Mouse (Mus musculus) lung, embryonic 16.5 days (tissue): Measurements from ENCODE around the gene B3gnt6. TPM values are rescaled to one million over a fixed set of nuclear protein-coding genes. Genes with fewer than 3 reads are reported as not detected.

Experiments
- ATAC-seq: fragments of 200-750 bp; cut with Nextera tagmentation; 2 replicates; pipeline ENCODE4 v1.8.0; 2017; ENCODE audit warnings: low read depth, mild to moderate bottlenecking, moderate library complexity
- H3K27ac ChIP-seq: fragments of 300-500 bp; sonication (generic); 2 replicates; pipeline ENCODE4 v1.5.1; 2014; ENCODE audit warnings: mild to moderate bottlenecking, control low read depth, low read length
- H3K27me3 ChIP-seq: fragments of 300-500 bp; sonication (generic); 2 replicates; pipeline ENCODE4 v1.6.1; 2014; ENCODE audit warnings: low read depth, low read length, mixed read lengths; ENCODE audit not compliant: control insufficient read depth, insufficient read depth
- H3K36me3 ChIP-seq: fragments of 300-500 bp; sonication (generic); 2 replicates; pipeline ENCODE4 v1.6.1; 2014; ENCODE audit warnings: low read length; ENCODE audit not compliant: control insufficient read depth, insufficient read depth
- H3K4me1 ChIP-seq: fragments of 300-500 bp; sonication (generic); replicated peaks from 2 replicates; pipeline ENCODE4 v1.6.1; 2014; ENCODE audit warnings: low read length, mixed read lengths; ENCODE audit not compliant: control insufficient read depth, insufficient read depth
- H3K4me2 ChIP-seq: fragments of 300-500 bp; sonication (generic); 2 replicates; pipeline ENCODE4 v1.6.1; 2014; ENCODE audit warnings: low read depth, low read length, control low read depth
- H3K4me3 ChIP-seq: fragments of 300-500 bp; sonication (generic); 2 replicates; pipeline ENCODE4 v1.5.1; 2014; ENCODE audit warnings: mild to moderate bottlenecking, low read length, control low read depth
- H3K9ac ChIP-seq: fragments of 300-500 bp; sonication (generic); 2 replicates; pipeline ENCODE4 v1.6.1; 2014; ENCODE audit warnings: low read length, control low read depth
- H3K9me3 ChIP-seq: fragments of 300-500 bp; sonication (generic); 2 replicates; pipeline ENCODE4 v1.6.1; 2016; ENCODE audit warnings: low read length; ENCODE audit not compliant: control insufficient read depth
- WGBS: fragments of 180-500 bp; shearing (Covaris S2); extraction: QIAGEN DNeasy Blood & Tissue Kit; methylation state at CpG from one replicate; pipeline ENCODE4 v1.1.7; 2014; 5-methylcytosine and 5-hydroxymethylcytosine counted together
- polyA plus RNA-seq: library from polyadenylated mRNA; unstranded; fragments of >200 nt; fragmentation: Nextera tagmentation; extraction: Ambion mirVana; gene quantifications from 2 replicates; pipeline ENCODE4 v1.2.1, GENCODE M21; 2015

The B3gnt6 gene
- polyA plus RNA-seq, 1 experiment from 2014 or later, result 0.13 TPM

- H3K27ac ChIP-seq, result peak overlapping the region; percentile 33
- 39% methylated on average over 3 of the region's 3 CpGs for WGBS
- H3K36me3 ChIP-seq, result no peaks in the 10 kb centered on the region
- H3K27me3 ChIP-seq, result no peaks in the 10 kb centered on the region
- no peak overlapping the region for H3K9ac ChIP-seq
- no peaks in the 10 kb centered on the region for H3K9me3 ChIP-seq
- H3K4me3 ChIP-seq, result no peak overlapping the region
- peaks cover 35% of the 10 kb centered on the region for H3K4me1 ChIP-seq
- no peak overlapping the region for H3K4me2 ChIP-seq
- 0 out of 2 replicates have a peak, but pooled peaks have one; percentile 13 for ATAC-seq
Measured at GRCm38 (mm10) chr7:98156280-98156665, 43.0 kb downstream of the B3gnt6 start.

GRCm38 (mm10) chr7:98155546-98156279, 43.6 kb downstream of the B3gnt6 start:
- Histone ChIP-seq H3K9me3 (no peaks in the 10 kb centered on the region), H3K4me2 (no peak overlapping the region), H3K4me1 (peaks cover 29% of the 10 kb centered on the region), H3K36me3 (no peaks in the 10 kb centered on the region), H3K27me3 (no peaks in the 10 kb centered on the region), H3K27ac (peak overlapping the region; percentile 42; the same call in 1 of the 2 replicates), H3K9ac (no peak overlapping the region), H3K4me3 (no peak overlapping the region)
- ATAC-seq, result no peak
- WGBS, result 25% methylated on average over 7 of the region's 8 CpGs

GRCm38 (mm10) chr7:98153892-98154291, 45.4 kb downstream of the B3gnt6 start:
- ATAC-seq, result no peak
- WGBS, result 59% methylated on average over 5 of the region's 5 CpGs

GRCm38 (mm10) chr7:98153345-98153744, 45.9 kb downstream of the B3gnt6 start:
- Histone ChIP-seq H3K36me3 (no peaks in the 10 kb centered on the region), H3K9ac (no peak overlapping the region), H3K9me3 (no peaks in the 10 kb centered on the region), H3K4me1 (peaks cover 7% of the 10 kb centered on the region; the same call in 1 of the 2 replicates), H3K4me3 (no peak overlapping the region), H3K27me3 (no peaks in the 10 kb centered on the region), H3K4me2 (no peak overlapping the region), H3K27ac (no peak overlapping the region)
- 37% methylated on average over 3 of the region's 3 CpGs for WGBS
- ATAC-seq, result no peak

More at GRCm38 (mm10) chr7:98153892-98154291, 45.4 kb downstream of the B3gnt6 start:
- H3K9me3 ChIP-seq, result no peaks in the 10 kb centered on the region
- H3K36me3 ChIP-seq, result no peaks in the 10 kb centered on the region
- H3K4me1 ChIP-seq, result peaks cover 11% of the 10 kb centered on the region
- H3K4me3 ChIP-seq, result no peak overlapping the region
- no peaks in the 10 kb centered on the region for H3K27me3 ChIP-seq
- H3K9ac ChIP-seq, result no peak overlapping the region
- H3K27ac ChIP-seq, result no peak overlapping the region
- no peak overlapping the region for H3K4me2 ChIP-seq

- WGBS, result 56% methylated on average over 8 of the region's 8 CpGs
Measured at GRCm38 (mm10) chr7:98152400-98152799, 46.9 kb downstream of the B3gnt6 start.

GRCm38 (mm10) chr7:98150525-98150924, 48.8 kb downstream of the B3gnt6 start:
- no peaks in the 10 kb centered on the region for H3K27me3 ChIP-seq
- H3K4me2 ChIP-seq, result no peak overlapping the region
- ATAC-seq, result no peak
- H3K36me3 ChIP-seq, result no peaks in the 10 kb centered on the region
- H3K4me1 ChIP-seq, result no peaks in the 10 kb centered on the region
- 52% methylated on average over 5 of the region's 5 CpGs for WGBS
- H3K9me3 ChIP-seq, result no peaks in the 10 kb centered on the region
- no peak overlapping the region for H3K4me3 ChIP-seq
- no peak overlapping the region for H3K9ac ChIP-seq
- H3K27ac ChIP-seq, result no peak overlapping the region

More at GRCm38 (mm10) chr7:98152400-98152799, 46.9 kb downstream of the B3gnt6 start:
- H3K4me2 ChIP-seq, result no peak overlapping the region
- no peaks in the 10 kb centered on the region for H3K27me3 ChIP-seq
- no peak overlapping the region for H3K27ac ChIP-seq
- no peaks in the 10 kb centered on the region for H3K9me3 ChIP-seq
- no peak overlapping the region for H3K4me3 ChIP-seq
- no peak for ATAC-seq
- H3K4me1 ChIP-seq, result peaks cover 2% of the 10 kb centered on the region; the same call in 1 of the 2 replicates
- H3K36me3 ChIP-seq, result no peaks in the 10 kb centered on the region
- no peak overlapping the region for H3K9ac ChIP-seq

GRCm38 (mm10) chr7:98149802-98150201, 49.5 kb downstream of the B3gnt6 start:
- Histone ChIP-seq H3K27me3 (no peaks in the 10 kb centered on the region), H3K4me1 (no peaks in the 10 kb centered on the region), H3K4me3 (no peak overlapping the region), H3K4me2 (no peak overlapping the region), H3K36me3 (no peaks in the 10 kb centered on the region), H3K9ac (no peak overlapping the region), H3K9me3 (no peaks in the 10 kb centered on the region), H3K27ac (no peak overlapping the region)
- WGBS, result 39% methylated on average over 3 of the region's 3 CpGs
- ATAC-seq, result no peak

- Histone ChIP-seq H3K4me2 (no peak overlapping the region), H3K27me3 (no peaks in the 10 kb centered on the region), H3K27ac (no peak overlapping the region), H3K4me1 (no peaks in the 10 kb centered on the region), H3K36me3 (no peaks in the 10 kb centered on the region), H3K9ac (no peak overlapping the region), H3K9me3 (no peaks in the 10 kb centered on the region), H3K4me3 (no peak overlapping the region)
- WGBS, result 74% methylated on average over 10 of the region's 10 CpGs
- ATAC-seq, result no peak
Measured at GRCm38 (mm10) chr7:98148721-98149407, 50.4 kb downstream of the B3gnt6 start.

- H3K27ac ChIP-seq, result no peak overlapping the region
- no peak overlapping the region for H3K4me2 ChIP-seq
- no peaks in the 10 kb centered on the region for H3K4me1 ChIP-seq
- no peak for ATAC-seq
- no peaks in the 10 kb centered on the region for H3K36me3 ChIP-seq
- no peak overlapping the region for H3K9ac ChIP-seq
- no peak overlapping the region for H3K4me3 ChIP-seq
- no peaks in the 10 kb centered on the region for H3K27me3 ChIP-seq
- 69% methylated on average over 8 of the region's 8 CpGs for WGBS
- H3K9me3 ChIP-seq, result no peaks in the 10 kb centered on the region
Measured at GRCm38 (mm10) chr7:98147766-98148165, 51.5 kb downstream of the B3gnt6 start.
